Mouse (Mus musculus) gastrocnemius, postnatal 14 days (tissue): ENCODE data around the gene Peli2. TPM values are rescaled to one million over a fixed set of nuclear protein-coding genes. Genes with fewer than 3 reads are reported as not detected.
A peak's percentile ranks its signal among the peaks of the same experiment; 100 is the strongest.

Source experiments
- DNase-seq: peaks from one replicate; pipeline ENCODE4 v3.0.0; 2021; ENCODE audit warnings: mixed read lengths
- intact Hi-C: fragments of 180-260 bp; cut with DNase I; formaldehyde crosslinking; loops from one replicate; pipeline ENCODE4 v1.15.1; 2025; ENCODE audit warnings: low total_unique reads
- total RNA-seq, 2 experiments: library from RNA; stranded (reverse); gene quantifications; 2 replicates each; pipeline ENCODE4 v1.2.3; 2021

The Peli2 gene
- total RNA-seq, 2 experiments from 2014 or later, result 12.9 to 16.3 TPM

- DNase-seq, result no peak
- intact Hi-C loops, result no loop called here
Measured at GRCm38 (mm10) chr14:48142696-48143095, 22.1 kb downstream of the Peli2 start.

- intact Hi-C loops, result no loop called here
Measured at GRCm38 (mm10) chr14:48143141-48143540, 22.5 kb downstream of the Peli2 start.

GRCm38 (mm10) chr14:48144330-48144729 lies 23.7 kb downstream of the Peli2 start:
- intact Hi-C loops, result no loop called here
- DNase-seq, result no peak

More at GRCm38 (mm10) chr14:48143141-48143540, 22.5 kb downstream of the Peli2 start:
- no peak for DNase-seq

- intact Hi-C loops, result no loop called here
- DNase-seq, result no peak
Measured at GRCm38 (mm10) chr14:48147688-48148087, 27.1 kb downstream of the Peli2 start.

GRCm38 (mm10) chr14:48148615-48149014 lies 28.0 kb downstream of the Peli2 start:
- DNase-seq, result no peak
- intact Hi-C loops, result no loop called here

GRCm38 (mm10) chr14:48149351-48149750 lies 28.7 kb downstream of the Peli2 start:
- intact Hi-C loops, result no loop called here
- DNase-seq, result no peak

GRCm38 (mm10) chr14:48150903-48151302 lies 30.3 kb downstream of the Peli2 start:
- DNase-seq, result no peak
- intact Hi-C loops, result no loop called here

GRCm38 (mm10) chr14:48151554-48151953 lies 30.9 kb downstream of the Peli2 start:
- DNase-seq, result no peak
- intact Hi-C loops, result no loop called here

- DNase-seq, result no peak
Measured at GRCm38 (mm10) chr14:48153064-48153463, 32.4 kb downstream of the Peli2 start.

GRCm38 (mm10) chr14:48153865-48154511 lies 33.4 kb downstream of the Peli2 start:
- intact Hi-C loops, result no loop called here
- DNase-seq, result no peak

More at GRCm38 (mm10) chr14:48153064-48153463, 32.4 kb downstream of the Peli2 start:
- intact Hi-C loops, result no loop called here

- no peak for DNase-seq
- intact Hi-C loops, result no loop called here
Measured at GRCm38 (mm10) chr14:48154641-48155040, 34.0 kb downstream of the Peli2 start.

GRCm38 (mm10) chr14:48155153-48155552 lies 34.5 kb downstream of the Peli2 start:
- intact Hi-C loops, result no loop called here
- DNase-seq, result no peak

GRCm38 (mm10) chr14:48157085-48157484 lies 36.5 kb downstream of the Peli2 start:
- intact Hi-C loops, result no loop called here
- DNase-seq, result no peak

GRCm38 (mm10) chr14:48157835-48158234 lies 37.2 kb downstream of the Peli2 start:
- intact Hi-C loops, result no loop called here
- no peak for DNase-seq

GRCm38 (mm10) chr14:48159401-48159800 lies 38.8 kb downstream of the Peli2 start:
- no peak for DNase-seq
- intact Hi-C loops, result no loop called here

GRCm38 (mm10) chr14:48162446-48162845 lies 41.8 kb downstream of the Peli2 start:
- no peak for DNase-seq
- intact Hi-C loops, result no loop called here

GRCm38 (mm10) chr14:48164917-48165316 lies 44.3 kb downstream of the Peli2 start:
- DNase-seq, result no peak
- intact Hi-C loops, result no loop called here

GRCm38 (mm10) chr14:48166396-48166795 lies 45.8 kb downstream of the Peli2 start:
- intact Hi-C loops, result no loop called here
- DNase-seq, result no peak

- no peak for DNase-seq
- intact Hi-C loops, result no loop called here
Measured at GRCm38 (mm10) chr14:48167020-48167419, 46.4 kb downstream of the Peli2 start.

- DNase-seq, result no peak
- intact Hi-C loops, result no loop called here
Measured at GRCm38 (mm10) chr14:48168116-48168515, 47.5 kb downstream of the Peli2 start.

- peak; percentile 51 for DNase-seq
- intact Hi-C loops, result no loop called here
Measured at GRCm38 (mm10) chr14:48169970-48170369, 49.3 kb downstream of the Peli2 start.

- no peak for DNase-seq
- intact Hi-C loops, result no loop called here
Measured at GRCm38 (mm10) chr14:48171268-48171667, 50.6 kb downstream of the Peli2 start.
